Mouse (Mus musculus) lung, embryonic 16.5 days (tissue): ENCODE measurements around the gene Plcd1. TPM values are rescaled to one million over a fixed set of nuclear protein-coding genes. Genes with fewer than 3 reads are reported as not detected.

Experiments used
- ATAC-seq: fragments of 200-750 bp; cut with Nextera tagmentation; 2 replicates; pipeline ENCODE4 v1.8.0; 2017; ENCODE audit warnings: low read depth, mild to moderate bottlenecking, moderate library complexity
- H3K27ac ChIP-seq: fragments of 300-500 bp; sonication (generic); 2 replicates; pipeline ENCODE4 v1.5.1; 2014; ENCODE audit warnings: mild to moderate bottlenecking, control low read depth, low read length
- H3K27me3 ChIP-seq: fragments of 300-500 bp; sonication (generic); 2 replicates; pipeline ENCODE4 v1.6.1; 2014; ENCODE audit warnings: low read depth, low read length, mixed read lengths; ENCODE audit not compliant: control insufficient read depth, insufficient read depth
- H3K36me3 ChIP-seq: fragments of 300-500 bp; sonication (generic); 2 replicates; pipeline ENCODE4 v1.6.1; 2014; ENCODE audit warnings: low read length; ENCODE audit not compliant: control insufficient read depth, insufficient read depth
- H3K4me1 ChIP-seq: fragments of 300-500 bp; sonication (generic); replicated peaks from 2 replicates; pipeline ENCODE4 v1.6.1; 2014; ENCODE audit warnings: low read length, mixed read lengths; ENCODE audit not compliant: control insufficient read depth, insufficient read depth
- H3K4me2 ChIP-seq: fragments of 300-500 bp; sonication (generic); 2 replicates; pipeline ENCODE4 v1.6.1; 2014; ENCODE audit warnings: low read depth, low read length, control low read depth
- H3K4me3 ChIP-seq: fragments of 300-500 bp; sonication (generic); 2 replicates; pipeline ENCODE4 v1.5.1; 2014; ENCODE audit warnings: mild to moderate bottlenecking, low read length, control low read depth
- H3K9ac ChIP-seq: fragments of 300-500 bp; sonication (generic); 2 replicates; pipeline ENCODE4 v1.6.1; 2014; ENCODE audit warnings: low read length, control low read depth
- H3K9me3 ChIP-seq: fragments of 300-500 bp; sonication (generic); 2 replicates; pipeline ENCODE4 v1.6.1; 2016; ENCODE audit warnings: low read length; ENCODE audit not compliant: control insufficient read depth
- WGBS: fragments of 180-500 bp; shearing (Covaris S2); extraction: QIAGEN DNeasy Blood & Tissue Kit; methylation state at CpG from one replicate; pipeline ENCODE4 v1.1.7; 2014; 5-methylcytosine and 5-hydroxymethylcytosine counted together
- polyA plus RNA-seq: library from polyadenylated mRNA; unstranded; fragments of >200 nt; fragmentation: Nextera tagmentation; extraction: Ambion mirVana; gene quantifications from 2 replicates; pipeline ENCODE4 v1.2.1, GENCODE M21; 2015

The Plcd1 gene
- polyA plus RNA-seq, 1 experiment from 2014 or later: 17.2 TPM

GRCm38 (mm10) chr9:119048182-119048903, 45.0 kb downstream of the Plcd1 start:
- H3K4me1 ChIP-seq: peaks cover 18% of the 10 kb centered on the region
- 66% methylated on average over 11 of the region's 11 CpGs for WGBS
- no peak for ATAC-seq

GRCm38 (mm10) chr9:119040101-119040775, 53.1 kb downstream of the Plcd1 start:
- Histone ChIP-seq H3K9ac (no peak overlapping the region), H3K36me3 (peaks cover 38% of the 10 kb centered on the region), H3K27me3 (no peaks in the 10 kb centered on the region), H3K4me1 (peaks cover 15% of the 10 kb centered on the region), H3K4me2 (no peak overlapping the region), H3K27ac (no peak overlapping the region), H3K4me3 (no peak overlapping the region), H3K9me3 (no peaks in the 10 kb centered on the region)
- ATAC-seq: no peak
- 89% methylated on average over 15 of the region's 15 CpGs for WGBS

More at GRCm38 (mm10) chr9:119048182-119048903, 45.0 kb downstream of the Plcd1 start:
- Histone ChIP-seq H3K9ac (no peak overlapping the region), H3K9me3 (no peaks in the 10 kb centered on the region), H3K27ac (no peak overlapping the region), H3K27me3 (no peaks in the 10 kb centered on the region), H3K4me3 (no peak overlapping the region), H3K4me2 (no peak overlapping the region), H3K36me3 (peaks cover 4% of the 10 kb centered on the region; the same call in 1 of the 2 replicates)

GRCm38 (mm10) chr9:119038574-119038973, 54.7 kb downstream of the Plcd1 start:
- no peak overlapping the region for H3K4me3 ChIP-seq
- H3K27me3 ChIP-seq: no peaks in the 10 kb centered on the region
- H3K9me3 ChIP-seq: no peaks in the 10 kb centered on the region
- 79% methylated on average over 3 of the region's 3 CpGs for WGBS
- H3K4me2 ChIP-seq: no peak overlapping the region
- no peak for ATAC-seq
- H3K27ac ChIP-seq: no peak overlapping the region
- peaks cover 15% of the 10 kb centered on the region for H3K4me1 ChIP-seq
- no peak overlapping the region for H3K9ac ChIP-seq
- H3K36me3 ChIP-seq: peaks cover 45% of the 10 kb centered on the region

GRCm38 (mm10) chr9:119037076-119037730, 56.1 kb downstream of the Plcd1 start:
- ATAC-seq: no peak
- no peak overlapping the region for H3K4me3 ChIP-seq
- WGBS: 56% methylated on average over 15 of the region's 15 CpGs
- peaks cover 17% of the 10 kb centered on the region for H3K4me1 ChIP-seq
- H3K36me3 ChIP-seq: peaks cover 43% of the 10 kb centered on the region
- H3K27ac ChIP-seq: no peak overlapping the region; the same call in 1 of the 2 replicates
- no peak overlapping the region for H3K4me2 ChIP-seq
- no peaks in the 10 kb centered on the region for H3K27me3 ChIP-seq
- no peak overlapping the region for H3K9ac ChIP-seq
- H3K9me3 ChIP-seq: no peaks in the 10 kb centered on the region

- peaks cover 23% of the 10 kb centered on the region for H3K4me1 ChIP-seq
- H3K9ac ChIP-seq: no peak overlapping the region
- no peaks in the 10 kb centered on the region for H3K9me3 ChIP-seq
- H3K4me2 ChIP-seq: no peak overlapping the region
- ATAC-seq: peak; percentile 30
- no peak overlapping the region for H3K4me3 ChIP-seq
- peaks cover 30% of the 10 kb centered on the region for H3K36me3 ChIP-seq
- H3K27me3 ChIP-seq: no peaks in the 10 kb centered on the region
- no peak overlapping the region for H3K27ac ChIP-seq
- WGBS: 51% methylated on average over 7 of the region's 7 CpGs
Measured at GRCm38 (mm10) chr9:119035836-119036235, 57.5 kb downstream of the Plcd1 start.

- no peak for ATAC-seq
- WGBS: 89% methylated on average over 29 of the region's 29 CpGs
- Histone ChIP-seq H3K4me3 (no peak overlapping the region), H3K4me1 (peaks cover 23% of the 10 kb centered on the region), H3K27me3 (no peaks in the 10 kb centered on the region), H3K27ac (no peak overlapping the region), H3K9me3 (no peaks in the 10 kb centered on the region), H3K36me3 (peaks cover 23% of the 10 kb centered on the region), H3K4me2 (no peak overlapping the region), H3K9ac (no peak overlapping the region)
Measured at GRCm38 (mm10) chr9:119034676-119035665, 58.3 kb downstream of the Plcd1 start.

- Histone ChIP-seq H3K4me2 (no peak overlapping the region), H3K9ac (no peak overlapping the region), H3K27ac (no peak overlapping the region), H3K4me3 (no peak overlapping the region), H3K9me3 (no peaks in the 10 kb centered on the region), H3K4me1 (peaks cover 23% of the 10 kb centered on the region), H3K36me3 (peaks cover 18% of the 10 kb centered on the region), H3K27me3 (no peaks in the 10 kb centered on the region)
- 80% methylated on average over 8 of the region's 8 CpGs for WGBS
- no peak for ATAC-seq
Measured at GRCm38 (mm10) chr9:119034069-119034468, 59.2 kb downstream of the Plcd1 start.

- H3K4me3 ChIP-seq: no peak overlapping the region
- no peak overlapping the region for H3K27ac ChIP-seq
- H3K36me3 ChIP-seq: peaks cover 13% of the 10 kb centered on the region
- no peaks in the 10 kb centered on the region for H3K27me3 ChIP-seq
- WGBS: 69% methylated on average over 19 of the region's 19 CpGs
- H3K9ac ChIP-seq: no peak overlapping the region
- peaks cover 23% of the 10 kb centered on the region for H3K4me1 ChIP-seq
- ATAC-seq: peak; percentile 15; the same call in 1 of the 2 replicates
- H3K9me3 ChIP-seq: no peaks in the 10 kb centered on the region
- H3K4me2 ChIP-seq: no peak overlapping the region
Measured at GRCm38 (mm10) chr9:119033111-119033921, 60.0 kb downstream of the Plcd1 start.
